Mouse (Mus musculus): ENCODE measurements around the gene Trim17.

DNA sequence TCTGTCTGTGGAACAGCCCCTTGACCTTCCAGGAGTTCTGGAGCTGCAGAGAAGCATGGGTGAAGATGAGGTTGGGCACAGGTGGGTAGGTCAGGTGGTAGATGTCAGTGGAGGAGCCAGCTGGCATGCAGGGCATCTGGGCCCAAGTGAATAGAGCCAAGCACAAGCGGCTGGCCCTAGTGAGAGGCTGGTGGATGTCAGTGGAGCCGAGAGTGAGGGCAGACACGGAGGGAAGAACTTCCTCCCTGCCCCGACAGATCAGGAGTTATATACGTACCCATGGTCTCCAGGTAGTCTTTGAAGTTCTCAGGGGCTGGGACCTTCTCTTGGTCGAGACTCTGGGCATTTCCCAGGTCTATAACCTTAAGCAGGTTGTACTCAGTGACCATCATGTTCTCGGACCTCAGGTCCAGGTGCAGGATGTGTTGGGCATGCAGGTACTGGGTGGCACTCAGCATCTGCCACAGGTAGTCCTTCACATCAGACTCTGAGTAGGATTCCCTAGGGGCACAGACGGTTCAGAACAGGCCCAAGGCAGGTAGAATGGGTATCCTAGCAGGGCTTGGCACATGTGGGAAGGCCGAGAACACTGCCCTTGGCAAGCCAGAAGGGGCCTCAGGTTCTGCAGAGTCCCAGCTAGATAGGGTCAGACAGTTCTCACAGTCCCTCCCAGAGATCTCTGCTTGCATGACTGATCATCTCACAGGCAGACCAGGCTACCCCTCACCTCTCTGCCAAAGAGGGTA lies 40.7 kb downstream of the Trim17 start:
- TF ChIP-seq CTCF (IDR thresholded peaks at IDR 0.05) (no peak), EP300 (IDR thresholded peaks at IDR 0.05) (no peak)

Data from lung, postnatal 0 days (tissue).